Mouse (Mus musculus) hindbrain, embryonic 15.5 days (tissue): ENCODE results near the gene Jak3. TPM values are rescaled to one million over a fixed set of nuclear protein-coding genes. Genes with fewer than 3 reads are reported as not detected.
"Not testable (repeated sequence)": the region's sequence is repeated elsewhere in the genome, so short reads cannot be mapped to it uniquely, and the experiment has no call there.

Source experiments
- ATAC-seq: fragments of 200-750 bp; cut with Nextera tagmentation; 2 replicates; pipeline ENCODE4 v1.8.0; 2017; ENCODE audit warnings: low read depth, moderate number of reproducible peaks, moderate TSS enrichment; ENCODE audit not compliant: low FRiP score
- H3K27ac ChIP-seq: fragments of 300-500 bp; sonication (generic); replicated peaks from 2 replicates; pipeline ENCODE4 v1.5.1; 2015; ENCODE audit warnings: mild to moderate bottlenecking, inconsistent platforms
- H3K27me3 ChIP-seq: fragments of 300-500 bp; sonication (generic); 2 replicates; pipeline ENCODE4 v1.6.1; 2015; ENCODE audit warnings: control low read depth, inconsistent platforms
- H3K36me3 ChIP-seq: fragments of 300-500 bp; sonication (generic); 2 replicates; pipeline ENCODE4 v1.6.1; 2015; ENCODE audit warnings: control low read depth, inconsistent platforms
- H3K4me1 ChIP-seq: fragments of 300-500 bp; sonication (generic); replicated peaks from 2 replicates; pipeline ENCODE4 v1.6.1; 2015; ENCODE audit warnings: control low read depth, inconsistent platforms
- H3K4me2 ChIP-seq: fragments of 300-500 bp; sonication (generic); 2 replicates; pipeline ENCODE4 v1.6.1; 2015; ENCODE audit warnings: moderate library complexity, mild to moderate bottlenecking, inconsistent platforms
- H3K4me3 ChIP-seq: fragments of 300-500 bp; sonication (generic); 2 replicates; pipeline ENCODE4 v1.5.1; 2015; ENCODE audit warnings: mild to moderate bottlenecking, inconsistent platforms
- H3K9ac ChIP-seq: fragments of 300-500 bp; sonication (generic); 2 replicates; pipeline ENCODE4 v1.6.1; 2015; ENCODE audit warnings: inconsistent platforms
- H3K9me3 ChIP-seq: fragments of 300-500 bp; sonication (generic); 2 replicates; pipeline ENCODE4 v1.6.1; 2016; ENCODE audit warnings: control low read depth, inconsistent platforms
- WGBS: fragments of 180-500 bp; shearing (Covaris S2); methylation state at CpG from one replicate; pipeline ENCODE4 v1.1.7; 2015; 5-methylcytosine and 5-hydroxymethylcytosine counted together
- polyA plus RNA-seq: library from polyadenylated mRNA; unstranded; fragments of >200 nt; fragmentation: Nextera tagmentation; extraction: Ambion mirVana; gene quantifications from 2 replicates; pipeline ENCODE4 v1.2.1, GENCODE M21; 2015

Gene Jak3
- polyA plus RNA-seq, 1 experiment from 2014 or later, result 7.0 TPM

GRCm38 (mm10) chr8:71693166-71694041, 17.3 kb downstream of the Jak3 start:
- Histone ChIP-seq H3K27me3 (peaks cover 83% of the 10 kb centered on the region), H3K4me2 (peak overlapping the region; percentile 49), H3K4me3 (peak overlapping the region; percentile 30), H3K4me1 (peaks cover 18% of the 10 kb centered on the region), H3K36me3 (no peaks in the 10 kb centered on the region), H3K9me3 (no peaks in the 10 kb centered on the region), H3K27ac (no peak overlapping the region), H3K9ac (no peak overlapping the region)
- ATAC-seq, result 0 out of 2 replicates have a peak, but pooled peaks have one; percentile 28
- WGBS, result 11% methylated on average over 64 of the region's 68 CpGs

GRCm38 (mm10) chr8:71695456-71695855, 19.4 kb downstream of the Jak3 start:
- not testable (repeated sequence) for H3K4me2 ChIP-seq, H3K27ac ChIP-seq, H3K9me3 ChIP-seq, ATAC-seq, H3K9ac ChIP-seq, H3K4me3 ChIP-seq, H3K36me3 ChIP-seq
- peaks cover 13% of the 10 kb centered on the region for H3K4me1 ChIP-seq
- 66% methylated on average over 12 of the region's 12 CpGs for WGBS
- H3K27me3 ChIP-seq, result peaks cover 77% of the 10 kb centered on the region

GRCm38 (mm10) chr8:71700493-71701269, 24.6 kb downstream of the Jak3 start:
- no peak overlapping the region for H3K9ac ChIP-seq

GRCm38 (mm10) chr8:71701414-71702086, 25.5 kb downstream of the Jak3 start, which contains the start of gene B3gnt3:
B3gnt3 (minus strand) TSS chr8:71701789.
- WGBS, result 19% methylated on average over 30 of the region's 34 CpGs
- H3K9ac ChIP-seq, result no peak within 1 kb of the TSS
- H3K4me3 ChIP-seq, result peak within 1 kb of the TSS; percentile 16; the same call in 1 of the 2 replicates
- H3K27ac ChIP-seq, result no peak within 1 kb of the TSS
- no peaks in the 10 kb centered on the region; the same call in 1 of the 2 replicates for H3K4me1 ChIP-seq
- ATAC-seq, result no peak
- H3K27me3 ChIP-seq, result peaks cover 61% of the 10 kb centered on the region
- peak within 1 kb of the TSS; percentile 18 for H3K4me2 ChIP-seq
- H3K36me3 ChIP-seq, result no peaks in the 10 kb centered on the region
- no peaks in the 10 kb centered on the region for H3K9me3 ChIP-seq

More at GRCm38 (mm10) chr8:71700493-71701269, 24.6 kb downstream of the Jak3 start:
- ATAC-seq, result no peak
- no peak overlapping the region for H3K27ac ChIP-seq
- no peaks in the 10 kb centered on the region for H3K36me3 ChIP-seq
- no peaks in the 10 kb centered on the region for H3K9me3 ChIP-seq
- no peaks in the 10 kb centered on the region; the same call in 1 of the 2 replicates for H3K4me1 ChIP-seq
- H3K27me3 ChIP-seq, result peaks cover 65% of the 10 kb centered on the region
- peak overlapping the region; percentile 16; the same call in 1 of the 2 replicates for H3K4me3 ChIP-seq
- peak overlapping the region; percentile 18 for H3K4me2 ChIP-seq
- WGBS, result 9% methylated on average over 29 of the region's 29 CpGs

- no peak for ATAC-seq
- no peaks in the 10 kb centered on the region; the same call in 1 of the 2 replicates for H3K4me1 ChIP-seq
- H3K4me2 ChIP-seq, result no peak overlapping the region
- H3K36me3 ChIP-seq, result no peaks in the 10 kb centered on the region
- H3K4me3 ChIP-seq, result no peak overlapping the region
- H3K27me3 ChIP-seq, result peaks cover 58% of the 10 kb centered on the region
- H3K9me3 ChIP-seq, result no peaks in the 10 kb centered on the region
- no peak overlapping the region for H3K9ac ChIP-seq
- WGBS, result 34% methylated on average over 4 of the region's 4 CpGs
- H3K27ac ChIP-seq, result no peak overlapping the region
Observed at GRCm38 (mm10) chr8:71702087-71702432, 26.0 kb downstream of the Jak3 start.

- H3K27me3 ChIP-seq, result peaks cover 55% of the 10 kb centered on the region
- no peak for ATAC-seq
Observed at GRCm38 (mm10) chr8:71702923-71703322, 26.8 kb downstream of the Jak3 start.

GRCm38 (mm10) chr8:71703400-71703799, 27.3 kb downstream of the Jak3 start:
- not testable (repeated sequence) for H3K27ac ChIP-seq, H3K9me3 ChIP-seq, H3K4me3 ChIP-seq, H3K36me3 ChIP-seq, H3K4me1 ChIP-seq, H3K9ac ChIP-seq, H3K4me2 ChIP-seq, ATAC-seq
- H3K27me3 ChIP-seq, result peaks cover 55% of the 10 kb centered on the region

More at GRCm38 (mm10) chr8:71702923-71703322, 26.8 kb downstream of the Jak3 start:
- Histone ChIP-seq H3K36me3 (no peaks in the 10 kb centered on the region), H3K27ac (no peak overlapping the region), H3K4me1 (no peaks in the 10 kb centered on the region; the same call in 1 of the 2 replicates), H3K4me3 (no peak overlapping the region), H3K9ac (no peak overlapping the region), H3K4me2 (no peak overlapping the region), H3K9me3 (no peaks in the 10 kb centered on the region)
- WGBS, result 81% methylated on average over 3 of the region's 3 CpGs

GRCm38 (mm10) chr8:71707874-71708273, 31.8 kb downstream of the Jak3 start:
- Histone ChIP-seq H3K9me3 (no peaks in the 10 kb centered on the region), H3K27me3 (peaks cover 19% of the 10 kb centered on the region), H3K4me3 (no peak overlapping the region), H3K27ac (no peak overlapping the region), H3K4me2 (no peak overlapping the region), H3K36me3 (peaks cover 10% of the 10 kb centered on the region), H3K4me1 (peaks cover 9% of the 10 kb centered on the region), H3K9ac (no peak overlapping the region)
- WGBS, result 42% methylated on average over 8 of the region's 8 CpGs
- no peak for ATAC-seq

- peaks cover 6% of the 10 kb centered on the region; the same call in 1 of the 2 replicates for H3K27me3 ChIP-seq
- H3K9ac ChIP-seq, result no peak overlapping the region
- H3K4me3 ChIP-seq, result no peak overlapping the region
- no peaks in the 10 kb centered on the region for H3K9me3 ChIP-seq
- peaks cover 10% of the 10 kb centered on the region for H3K36me3 ChIP-seq
- no peak overlapping the region for H3K27ac ChIP-seq
- 39% methylated on average over 25 of the region's 25 CpGs for WGBS
- peak overlapping the region; percentile 51 for H3K4me2 ChIP-seq
- ATAC-seq, result peak; percentile 23
- peaks cover 9% of the 10 kb centered on the region for H3K4me1 ChIP-seq
Observed at GRCm38 (mm10) chr8:71709134-71709799, 33.2 kb downstream of the Jak3 start.

- Histone ChIP-seq H3K27me3 (peaks cover 5% of the 10 kb centered on the region; the same call in 1 of the 2 replicates), H3K4me2 (peak overlapping the region; percentile 51), H3K27ac (no peak overlapping the region), H3K36me3 (peaks cover 15% of the 10 kb centered on the region), H3K9ac (no peak overlapping the region), H3K4me1 (peaks cover 9% of the 10 kb centered on the region), H3K9me3 (no peaks in the 10 kb centered on the region), H3K4me3 (0 out of 2 replicates have a peak overlapping the region, but pooled peaks have one; percentile 14)
- 22% methylated on average over 25 of the region's 25 CpGs for WGBS
- ATAC-seq, result peak; percentile 61
Observed at GRCm38 (mm10) chr8:71709800-71710446, 33.8 kb downstream of the Jak3 start.

GRCm38 (mm10) chr8:71711574-71711973, 35.5 kb downstream of the Jak3 start:
- H3K4me1 ChIP-seq, result peaks cover 9% of the 10 kb centered on the region
- peaks cover 26% of the 10 kb centered on the region for H3K36me3 ChIP-seq
- no peak overlapping the region for H3K4me2 ChIP-seq
- WGBS, result 91% methylated on average over 2 of the region's 2 CpGs
- H3K9ac ChIP-seq, result no peak overlapping the region
- no peak overlapping the region for H3K4me3 ChIP-seq
- H3K27me3 ChIP-seq, result no peaks in the 10 kb centered on the region
- no peak overlapping the region for H3K27ac ChIP-seq
- ATAC-seq, result no peak
- H3K9me3 ChIP-seq, result no peaks in the 10 kb centered on the region
